Mouse (Mus musculus) inflammation-experienced regulatory T-cells, adult 6 months (primary cell): ENCODE results near the gene Klf3. TPM values are rescaled to one million over a fixed set of nuclear protein-coding genes. Genes with fewer than 3 reads are reported as not detected.

Source experiments
- ATAC-seq: one replicate; pipeline ENCODE4 v1.8.0; 2017
- polyA plus RNA-seq, 3 experiments: library from polyadenylated mRNA; unstranded; fragments of 100-300 nt; shearing (Covaris generic); gene quantifications; one replicate each; pipeline ENCODE4 v1.2.1; 2017

Gene Klf3
- 10 to 100 TPM; 46.7 to 93.5 (median 83.6) TPM for polyA plus RNA-seq

DNA sequence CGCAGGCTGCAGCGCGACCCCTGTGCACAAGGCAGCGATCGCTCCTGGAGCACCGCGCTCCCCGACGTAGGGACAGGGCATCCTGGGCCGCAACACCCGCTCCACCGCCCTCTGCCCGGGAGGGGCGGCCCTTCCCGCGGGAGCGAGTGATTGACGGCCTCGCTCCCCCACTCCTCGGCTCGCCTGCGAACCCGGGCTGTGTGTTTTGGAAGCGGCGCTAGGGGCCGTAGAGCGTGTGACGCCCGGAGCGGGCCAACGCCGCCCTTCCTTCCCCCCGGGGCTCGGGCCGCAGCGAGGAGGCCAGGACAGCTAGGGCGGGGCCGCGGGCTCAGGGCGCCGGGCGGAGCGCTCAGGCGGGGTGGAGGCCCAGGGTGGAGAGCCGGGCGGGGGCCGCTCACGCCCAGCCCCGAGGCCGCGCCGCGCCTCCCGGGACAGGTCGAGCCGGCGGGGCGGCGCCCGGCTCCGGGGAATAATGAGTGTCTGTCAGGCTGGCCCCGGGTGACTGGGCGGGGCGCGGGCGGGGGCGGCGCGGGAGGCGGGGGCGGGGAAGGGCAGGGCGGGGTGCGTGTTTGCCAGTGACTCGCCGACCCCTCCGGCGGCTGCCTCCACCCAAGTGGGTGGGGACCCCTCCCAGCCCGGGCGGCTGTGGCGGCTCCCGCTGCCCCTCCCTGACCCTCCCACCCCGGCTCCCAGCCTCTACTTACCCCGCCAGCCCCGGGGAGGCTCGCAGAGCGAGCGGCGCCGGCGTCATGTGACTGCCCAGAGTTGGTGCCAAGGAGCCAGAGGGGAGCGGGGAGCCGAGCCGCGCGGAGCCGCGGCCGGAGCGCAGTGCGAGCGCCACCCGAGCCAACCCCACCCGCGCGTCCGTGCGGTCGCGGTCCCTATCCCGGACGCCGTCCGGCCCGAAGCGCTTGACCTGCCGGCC, at the start of gene Klf3:
Gene Klf3 (plus strand): TSS at position 594 of the 925 bp plus-strand sequence.
- ATAC-seq, result peak; percentile 67

DNA sequence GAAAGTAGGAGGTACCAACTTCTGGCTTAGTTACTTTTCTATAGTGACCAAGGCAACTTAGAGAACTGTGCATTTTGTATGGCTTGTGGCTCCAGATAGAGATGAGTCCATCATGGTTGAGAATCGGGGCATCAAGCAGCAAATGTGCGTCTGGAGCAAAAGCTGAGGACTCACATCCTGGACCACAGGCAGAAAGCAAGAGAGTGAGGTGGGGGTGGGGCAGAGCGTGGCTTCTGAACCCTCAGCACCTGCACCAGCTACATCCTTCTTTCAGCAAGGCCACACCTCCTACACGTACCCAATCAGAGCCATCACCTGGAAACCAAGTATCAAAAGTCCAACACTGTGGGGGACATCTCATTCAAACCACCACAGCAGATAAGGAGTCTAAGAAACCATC, 40.9 kb upstream of the Klf3 start:
- ATAC-seq, result peak; percentile 36

DNA sequence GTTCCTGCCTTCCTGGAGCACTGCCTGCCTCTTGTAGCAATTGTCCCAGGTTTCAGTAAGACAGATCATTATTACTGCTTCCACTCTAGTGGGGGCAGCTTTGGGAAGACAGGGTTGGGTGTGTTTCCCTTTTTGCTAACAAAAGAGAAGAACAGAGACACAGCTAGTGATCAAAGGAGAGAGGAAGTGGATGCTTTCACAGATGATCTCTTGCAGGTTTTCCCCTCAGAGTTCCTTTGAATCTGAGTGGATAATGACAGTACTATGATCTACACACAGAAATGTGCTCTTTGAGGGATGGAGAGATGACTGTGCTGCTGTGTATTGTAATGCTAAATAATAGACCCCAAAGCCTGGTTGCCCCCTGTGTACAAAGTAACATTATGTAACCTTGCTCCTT, 38.7 kb upstream of the Klf3 start:
- peak; percentile 67 for ATAC-seq

DNA sequence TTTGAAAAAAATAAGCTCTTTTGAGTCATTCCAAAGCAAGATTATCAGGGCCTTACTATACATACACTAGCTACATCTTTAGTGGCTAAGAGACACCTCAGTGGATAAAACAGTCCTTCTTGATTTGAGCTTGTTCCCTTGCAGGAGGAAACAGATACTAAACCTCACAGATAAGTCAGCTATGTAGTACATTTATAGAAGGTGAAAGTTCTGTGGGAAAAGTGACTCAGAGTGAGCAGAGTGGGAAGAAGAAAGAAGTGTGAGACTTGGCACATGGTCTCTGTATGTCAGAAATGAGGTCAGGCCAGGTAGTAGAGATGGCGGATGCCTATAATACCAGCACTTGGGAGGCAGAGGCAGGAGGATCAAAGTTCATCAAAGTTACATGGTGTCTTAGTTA, 37.4 kb upstream of the Klf3 start:
- peak; percentile 33 for ATAC-seq

DNA sequence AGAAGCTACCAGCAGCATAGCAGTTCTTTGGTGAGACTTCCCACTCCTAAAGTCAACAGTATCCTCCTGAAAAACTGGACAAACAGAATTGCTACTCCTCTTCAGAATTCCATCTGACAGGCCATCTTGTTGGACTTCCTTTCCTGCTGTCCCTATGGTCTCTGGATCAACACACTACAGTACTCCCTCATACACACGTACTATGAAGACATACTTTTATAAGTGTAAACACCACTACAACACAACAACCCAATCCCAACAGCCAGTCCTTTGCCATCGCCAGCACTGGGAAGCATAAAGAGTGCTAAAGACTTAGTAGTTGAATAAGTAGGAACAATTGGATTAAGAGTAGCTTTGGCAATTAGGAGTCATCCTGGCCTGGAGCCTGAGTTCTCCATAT, 36.6 kb upstream of the Klf3 start:
- no peak for ATAC-seq

DNA sequence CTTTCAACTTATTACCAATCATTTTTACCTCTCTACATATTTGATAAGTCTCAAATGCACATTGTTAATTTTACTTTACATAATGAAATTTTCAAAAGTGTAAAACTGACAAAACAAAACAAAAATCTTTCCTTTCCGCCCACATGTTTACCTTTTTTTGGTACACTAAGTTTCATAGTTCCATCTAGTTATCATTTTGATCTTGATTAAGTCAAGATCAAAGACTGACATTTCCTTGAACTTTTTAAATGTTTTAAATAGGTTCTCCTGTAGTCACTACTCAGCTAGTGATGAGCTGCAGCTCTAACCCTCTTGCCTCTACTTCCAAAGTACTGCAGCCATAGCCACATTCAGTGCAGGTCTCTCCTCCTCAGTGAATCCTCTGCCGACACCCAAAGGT, 31.6 kb upstream of the Klf3 start:
- ATAC-seq, result peak; percentile 93

DNA sequence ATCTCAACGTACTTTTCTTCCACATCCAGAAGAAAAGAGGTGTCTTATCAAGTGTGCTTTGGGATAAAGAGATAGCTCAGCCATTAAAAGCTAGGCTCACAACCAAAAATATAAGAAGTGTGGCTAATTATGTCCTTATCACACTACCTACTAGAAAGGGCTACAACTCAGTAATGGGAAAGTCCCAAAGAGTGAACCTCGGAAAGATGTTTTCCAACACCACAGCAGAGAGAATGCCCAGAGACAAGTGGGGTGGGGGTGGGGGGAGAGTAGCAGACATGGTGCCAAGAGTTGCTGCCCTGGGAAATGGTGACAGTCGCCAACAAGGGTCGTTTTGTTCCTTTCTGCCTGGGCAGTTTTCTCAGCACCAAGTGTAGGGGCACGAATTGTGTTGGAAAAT, 25.0 kb upstream of the Klf3 start:
- peak; percentile 49 for ATAC-seq

DNA sequence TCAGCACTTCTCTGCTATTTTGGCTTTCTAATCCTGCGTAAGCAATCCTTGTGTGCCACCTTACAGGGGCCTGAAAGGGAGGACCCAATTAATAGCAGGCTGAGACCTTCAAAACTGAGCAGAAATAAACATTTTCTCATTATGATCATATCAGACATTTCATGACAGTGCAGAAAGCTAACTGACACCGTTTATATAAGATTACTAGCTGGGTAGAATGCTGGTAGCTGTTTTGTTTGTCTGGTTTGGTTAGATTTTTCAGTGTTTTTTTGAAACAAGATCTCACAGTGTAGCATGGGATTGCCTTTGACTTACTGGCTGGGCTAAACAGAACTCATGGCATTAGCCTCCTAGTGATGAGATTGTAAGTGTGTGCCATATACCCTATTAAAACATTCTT, 23.9 kb upstream of the Klf3 start:
- ATAC-seq, result no peak

DNA sequence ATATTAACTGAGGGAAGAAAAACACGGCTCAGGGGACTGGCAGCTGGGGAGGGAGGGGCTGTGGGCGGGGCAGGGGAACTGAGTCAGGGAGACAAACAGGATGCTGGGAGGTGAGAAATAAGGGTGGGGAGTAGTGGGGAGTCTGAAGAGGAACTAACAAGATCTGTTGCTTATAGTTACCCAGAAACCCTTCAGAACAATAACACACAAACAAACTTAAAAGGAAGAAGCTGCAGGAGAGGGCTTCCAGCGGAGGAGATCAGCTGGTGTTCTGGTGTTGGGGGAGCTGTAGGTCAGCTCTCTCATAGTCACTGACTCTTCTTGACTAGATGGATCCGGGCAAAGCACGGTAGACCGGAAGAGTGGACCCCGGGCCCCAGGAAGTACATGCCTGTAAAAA, 22.4 kb upstream of the Klf3 start:
- peak; percentile 90 for ATAC-seq

DNA sequence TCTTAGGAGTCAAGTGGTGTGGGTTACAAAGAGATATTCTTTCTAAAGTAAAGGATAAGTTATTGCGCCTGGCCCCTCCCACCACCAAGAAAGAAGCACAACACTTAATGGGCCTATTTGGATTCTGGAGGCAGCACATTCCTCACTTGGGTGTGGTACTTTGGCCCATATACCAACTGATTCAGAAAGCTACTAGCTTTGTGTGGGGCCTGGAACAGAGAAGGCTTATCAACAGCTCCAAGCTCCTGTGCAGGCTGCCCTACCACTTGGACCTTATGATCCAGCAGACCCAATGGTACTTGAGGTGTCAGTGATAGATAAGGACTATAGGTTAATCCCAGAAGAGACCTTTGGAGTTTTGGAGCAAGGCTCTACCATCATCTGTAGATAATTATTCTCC, 15.0 kb upstream of the Klf3 start:
- ATAC-seq, result no peak

DNA sequence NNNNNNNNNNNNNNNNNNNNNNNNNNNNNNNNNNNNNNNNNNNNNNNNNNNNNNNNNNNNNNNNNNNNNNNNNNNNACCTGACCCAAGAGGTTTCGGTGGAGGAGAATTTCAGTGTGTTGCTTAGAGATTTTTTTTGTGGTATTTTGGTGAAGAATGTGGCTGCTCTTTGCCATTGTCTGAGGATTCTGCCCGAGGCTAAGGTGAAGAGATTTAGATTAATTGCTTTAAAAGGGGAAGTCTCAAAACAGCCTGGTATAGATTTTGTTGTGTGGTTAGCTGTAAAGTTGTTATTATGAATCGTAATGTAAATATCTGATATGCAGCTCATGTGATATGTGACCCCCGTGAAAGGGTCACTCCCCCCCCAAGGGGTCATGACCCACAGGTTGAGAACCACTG, 5.0 kb upstream of the Klf3 start:
- no peak for ATAC-seq

DNA sequence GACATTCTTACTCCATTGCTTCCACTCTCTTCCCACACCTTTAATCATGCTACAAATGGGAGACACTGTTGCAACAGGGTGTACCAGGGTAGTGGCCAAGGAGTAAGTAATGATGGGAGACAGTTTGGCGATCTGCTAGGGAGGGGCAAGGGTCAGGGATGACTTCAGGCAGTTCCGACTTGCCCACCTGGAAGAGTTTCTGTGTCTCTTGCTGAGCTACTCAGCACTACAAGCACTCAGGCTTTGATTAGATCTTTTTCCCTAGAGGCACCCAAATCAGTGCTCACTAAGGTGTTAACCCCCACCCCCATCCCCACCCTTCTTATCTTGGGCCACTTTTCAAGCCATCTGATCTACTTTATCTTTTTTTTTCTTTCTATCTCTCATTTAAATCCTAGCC, 1.6 kb upstream of the Klf3 start:
- ATAC-seq, result no peak

DNA sequence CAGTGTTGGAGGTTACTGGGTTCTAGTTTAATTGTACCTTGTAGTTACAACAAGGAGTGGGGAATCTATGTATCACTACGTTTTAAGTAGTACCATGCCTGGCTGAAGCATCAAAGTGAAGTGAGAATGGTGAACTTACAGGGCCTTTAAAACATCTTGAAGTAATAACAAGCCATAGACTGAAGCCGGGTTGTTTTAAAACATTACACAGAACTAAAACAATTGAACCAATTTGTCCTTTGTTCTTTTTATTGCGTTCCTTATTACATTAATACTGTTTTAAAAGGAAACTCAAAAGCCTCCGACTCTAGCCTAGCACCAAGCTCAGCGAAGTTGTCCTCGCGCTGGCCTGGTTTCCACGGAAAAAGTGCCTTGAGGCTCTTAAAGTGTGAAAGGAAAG, 1.0 kb upstream of the Klf3 start:
- no peak for ATAC-seq

DNA sequence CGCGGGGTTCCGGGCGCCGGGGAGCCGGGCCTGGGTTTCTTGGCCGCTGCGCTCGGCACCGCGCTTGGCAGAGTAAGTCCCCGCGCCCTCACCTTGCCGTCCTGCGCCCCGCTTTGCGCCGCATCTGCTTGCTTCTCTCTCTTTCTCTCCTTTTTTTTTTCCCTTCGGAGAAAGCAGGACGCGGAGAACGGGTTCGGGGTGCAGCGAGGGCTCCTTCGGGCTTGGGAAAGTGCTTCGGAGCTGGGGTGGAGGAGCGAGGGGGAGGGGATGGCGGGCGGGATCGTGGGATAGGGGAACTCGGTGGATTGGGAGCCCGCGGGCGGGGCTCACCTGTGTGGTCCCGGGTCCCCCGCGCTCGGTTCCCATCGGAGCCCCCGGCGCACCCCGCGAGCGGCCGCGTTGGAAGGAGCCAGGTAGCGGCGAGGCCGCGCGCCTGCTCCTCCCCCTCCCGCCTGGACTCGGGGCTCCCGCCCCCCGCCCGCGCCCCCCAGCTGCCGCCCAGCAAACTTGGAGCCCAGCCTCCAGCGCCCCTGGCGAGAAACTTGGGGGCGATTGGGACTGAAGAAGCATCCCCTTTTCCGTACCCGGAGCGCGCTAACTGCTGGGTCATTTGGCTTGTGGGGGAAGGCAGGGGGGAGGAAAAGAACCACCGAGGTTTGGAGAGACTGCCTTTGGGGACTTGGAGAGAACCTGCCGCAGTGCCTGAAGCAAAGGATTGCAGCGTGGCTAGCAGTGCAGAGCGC, 703 bp downstream of the Klf3 start:
- no peak for ATAC-seq

DNA sequence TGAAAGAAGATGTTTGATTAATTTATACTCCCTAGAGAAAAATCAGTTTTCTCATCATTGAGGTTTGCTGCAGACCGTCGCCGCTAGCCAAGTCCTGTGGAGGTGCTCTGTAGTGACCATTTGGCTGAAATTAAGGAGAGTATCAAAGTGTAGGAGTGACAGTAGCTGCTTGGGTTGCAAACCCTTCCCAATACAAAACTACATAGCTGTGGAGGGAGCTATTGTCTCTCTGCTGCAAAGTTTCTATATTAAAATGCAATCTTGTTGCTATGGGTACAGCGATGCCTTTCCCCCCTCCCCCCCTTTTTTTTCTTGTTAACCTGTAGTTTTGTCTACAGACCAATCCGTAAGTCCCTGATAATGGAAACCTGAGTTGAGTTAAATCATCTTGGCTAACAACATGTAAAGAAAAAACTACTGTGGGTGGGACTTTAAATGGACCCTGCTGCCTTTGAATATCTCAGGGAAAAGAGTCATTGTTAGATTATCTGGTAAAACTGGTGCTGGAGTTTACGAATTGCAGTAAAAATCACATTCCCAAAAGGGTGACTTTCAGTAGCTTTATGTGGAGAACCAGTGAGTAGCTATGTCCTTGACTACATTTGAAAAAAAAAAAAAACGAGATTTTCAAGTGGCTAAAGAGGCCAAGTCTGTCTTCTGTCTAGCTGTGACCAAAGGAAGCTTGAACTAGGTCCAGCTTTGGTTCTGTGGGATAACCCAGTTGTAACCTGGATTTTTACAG, 2.1 kb downstream of the Klf3 start:
- ATAC-seq, result no peak

DNA sequence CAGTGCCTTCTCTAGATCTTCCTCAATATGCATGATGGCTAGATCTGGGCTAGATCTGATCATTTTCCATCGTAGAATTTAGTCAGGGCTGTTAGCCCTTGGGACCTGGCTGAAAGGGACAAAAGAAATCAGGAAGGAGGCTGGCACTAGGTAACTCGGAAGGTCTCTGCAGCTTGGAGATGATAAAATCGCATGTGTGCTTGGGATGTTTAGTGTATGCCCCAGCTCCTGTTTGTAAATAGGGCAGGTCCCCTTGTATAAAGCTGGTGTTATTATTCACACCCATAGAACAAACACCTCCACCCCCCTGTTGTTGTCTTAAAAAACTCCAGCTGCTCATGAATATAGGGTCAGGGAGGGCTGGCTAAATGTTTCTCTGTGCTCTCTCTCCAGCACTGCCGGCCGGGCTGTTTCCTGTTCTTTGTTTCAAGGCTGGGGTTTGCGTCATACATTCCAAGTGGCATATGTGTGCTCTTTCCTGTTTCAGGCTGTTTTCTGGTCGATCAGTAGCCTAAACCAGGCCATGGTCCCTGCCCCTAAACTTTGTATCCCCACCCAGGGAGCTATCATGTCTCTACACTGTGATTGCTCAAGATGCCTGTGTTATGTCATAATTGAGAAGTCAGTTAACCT, 2.8 kb downstream of the Klf3 start:
- ATAC-seq, result peak; percentile 61

DNA sequence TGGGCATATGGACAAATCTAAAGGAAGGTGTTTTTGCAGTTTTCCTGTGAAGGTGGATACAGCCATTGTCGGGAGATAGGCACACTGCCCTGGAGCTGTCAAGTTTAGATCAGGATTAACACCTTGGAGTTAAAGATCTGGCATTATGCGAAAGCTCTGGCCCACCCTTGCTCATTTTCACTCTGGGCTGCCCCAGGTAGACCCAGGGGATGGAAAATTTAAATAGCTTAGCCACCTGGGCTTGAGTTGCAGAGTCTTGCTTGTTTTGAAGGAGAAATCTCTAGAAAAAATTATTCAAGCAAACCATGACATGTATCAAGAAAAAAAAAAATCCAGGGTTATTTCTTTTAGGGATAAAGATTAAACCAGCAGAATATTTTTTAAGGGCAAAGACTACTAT, 3.4 kb downstream of the Klf3 start:
- no peak for ATAC-seq

DNA sequence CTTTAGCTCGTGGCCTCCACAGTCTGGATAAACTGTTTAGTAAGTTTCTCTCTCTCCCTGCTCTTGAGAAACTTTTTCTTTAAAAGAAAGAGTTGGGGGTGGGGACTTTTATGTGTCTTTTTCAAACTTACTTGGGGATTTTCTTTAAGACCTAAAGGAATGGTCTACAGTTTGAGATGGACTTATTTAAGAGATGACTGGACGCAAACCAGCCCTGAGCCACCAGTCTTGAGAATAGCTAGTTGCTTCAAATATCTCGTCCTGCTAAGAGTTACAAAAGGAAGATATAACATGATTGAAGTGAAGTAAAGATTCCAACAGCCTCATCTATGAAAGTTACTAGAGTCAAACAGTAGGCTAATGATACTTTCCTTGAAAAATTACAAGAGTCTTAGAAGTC, 4.0 kb downstream of the Klf3 start:
- ATAC-seq, result no peak

DNA sequence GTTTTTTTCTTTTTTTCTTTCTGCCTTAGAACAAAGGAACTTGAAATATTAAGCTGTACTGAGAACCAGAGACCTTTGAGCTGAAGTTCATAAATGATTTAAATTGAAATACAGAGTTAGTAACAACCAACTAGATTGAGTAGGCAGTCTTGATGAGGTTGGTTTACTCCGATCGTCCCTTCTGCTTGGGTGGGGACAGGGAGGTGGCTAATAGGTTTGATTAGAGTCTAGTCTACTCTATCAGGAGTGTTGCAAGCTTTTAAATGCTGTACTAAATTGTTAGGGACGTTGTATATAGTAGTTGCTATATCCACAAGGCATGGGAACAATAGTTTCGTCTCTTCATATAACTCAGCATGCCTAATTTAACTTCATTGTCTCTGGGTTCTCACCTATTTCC, 4.4 kb downstream of the Klf3 start:
- ATAC-seq, result no peak

DNA sequence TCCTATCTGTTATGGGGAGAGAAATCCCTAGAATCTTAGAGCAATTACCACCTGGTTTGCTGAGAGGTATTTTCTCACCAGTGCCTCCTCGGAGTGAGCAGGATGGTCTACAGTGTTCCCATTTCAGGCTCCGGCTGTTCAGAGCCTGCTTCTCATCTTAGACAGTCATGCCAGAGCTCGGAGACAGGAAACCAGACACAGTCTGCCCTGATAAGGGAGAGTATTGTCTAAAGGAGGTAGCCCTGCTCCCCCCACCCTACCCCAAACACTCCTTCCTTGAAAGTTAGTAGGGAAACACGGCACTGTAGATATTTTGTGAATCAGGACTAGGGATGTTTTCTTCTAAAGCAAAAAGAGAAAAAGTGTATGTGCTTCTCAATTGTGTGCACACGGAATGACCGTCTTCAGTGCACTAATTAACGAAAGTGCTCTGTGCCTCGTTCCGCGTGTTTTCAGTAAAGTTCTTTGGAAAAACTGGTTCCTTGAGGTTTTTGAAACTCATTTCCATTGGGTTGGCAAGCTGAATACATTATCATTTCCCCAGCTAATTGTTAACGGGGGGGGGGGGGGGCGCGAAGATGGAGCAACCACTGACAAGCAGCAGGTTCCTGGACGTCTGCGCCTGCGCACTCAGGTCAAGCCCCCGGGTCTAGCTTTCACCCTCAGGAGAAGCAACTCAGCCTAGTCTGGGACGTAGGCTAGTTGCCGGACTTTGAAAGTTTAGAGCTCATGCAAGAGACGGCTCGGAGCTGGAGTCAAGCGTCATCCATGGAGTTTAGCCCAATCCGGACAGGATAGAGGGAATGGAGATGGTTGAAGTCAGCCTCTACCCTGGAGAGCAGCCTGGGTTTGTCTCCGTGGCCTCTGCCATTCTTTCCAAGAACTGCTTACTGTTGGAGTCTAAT, 5.2 kb downstream of the Klf3 start:
- ATAC-seq, result no peak

DNA sequence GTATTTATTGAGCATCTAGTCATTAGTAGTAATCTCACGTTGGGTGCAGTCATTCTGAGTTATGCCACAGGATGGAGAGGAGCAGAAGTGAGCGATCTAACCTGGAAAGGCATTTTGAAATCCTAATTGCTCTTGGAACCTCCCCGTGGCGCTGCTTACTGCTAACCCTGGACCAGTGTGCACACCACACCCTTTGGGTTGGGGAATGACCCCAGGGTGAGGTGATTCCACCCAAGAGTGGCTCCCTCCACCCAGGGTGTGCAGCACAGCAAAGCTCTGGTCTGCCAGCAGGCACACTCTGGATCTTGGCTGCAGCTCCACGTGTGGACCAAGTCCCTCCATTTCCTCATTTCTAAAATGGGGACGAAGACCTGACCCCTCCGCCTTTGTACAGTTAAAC, 6.1 kb downstream of the Klf3 start:
- no peak for ATAC-seq

DNA sequence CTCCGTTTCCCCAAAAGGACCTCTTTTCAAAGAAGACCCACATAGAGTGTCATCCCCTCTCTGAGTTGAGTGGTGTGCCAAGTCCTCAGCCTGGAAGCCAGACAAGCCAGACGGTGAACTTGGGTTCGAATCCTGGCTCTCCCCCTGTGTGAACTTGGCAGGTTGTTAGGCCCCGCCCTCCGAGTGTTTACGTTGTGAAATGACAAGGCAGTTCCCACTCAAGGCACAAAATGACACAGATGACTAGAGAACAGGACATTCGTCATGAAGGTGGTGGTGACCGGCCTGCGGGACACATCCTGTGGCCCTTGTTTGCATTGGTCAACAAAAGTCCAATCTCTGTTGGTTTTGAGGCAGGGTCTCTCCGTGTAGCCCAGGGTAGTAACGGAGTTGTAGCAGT, 6.7 kb downstream of the Klf3 start:
- no peak for ATAC-seq
